Mouse (Mus musculus): ENCODE data around the gene Plb1.

DNA sequence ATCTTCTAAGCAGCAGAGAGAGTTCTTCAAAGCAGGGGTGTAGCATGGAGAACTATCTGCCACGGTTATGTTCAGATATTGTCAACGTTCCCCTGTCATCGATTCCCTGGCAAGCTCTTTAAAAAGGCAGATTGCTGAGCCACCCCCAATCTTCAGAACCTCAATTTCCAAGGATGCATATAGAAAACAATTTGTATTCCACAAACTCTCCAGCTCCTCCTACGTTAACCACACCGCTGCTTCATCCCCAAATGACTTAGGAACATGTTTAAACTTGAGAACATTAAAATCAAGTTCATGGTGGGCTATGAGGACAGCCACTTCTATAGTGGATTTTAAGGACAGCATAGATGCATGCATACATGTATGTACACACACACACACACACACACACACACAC is 138.7 kb downstream of the Plb1 start:
- no peak for TF ChIP-seq CTCF (IDR thresholded peaks at IDR 0.05; ENCODE audit: low read depth, low read length)
- no peak for TF ChIP-seq POLR2A (IDR thresholded peaks at IDR 0.05; ENCODE audit: extremely low read depth, insufficient read depth, low read length)

All from liver, adult 2 months (tissue).